Mouse (Mus musculus) cortical plate, adult 2 months (tissue): ENCODE measurements around the gene Tpo.

Experiments
- CTCF ChIP-seq: fragments of 200-500 bp; IDR thresholded peaks from 2 replicates; pipeline ENCODE4 v1.5.1; 2011; ENCODE audit warnings: mild to moderate bottlenecking, control low read depth, low read length; ENCODE audit not compliant: insufficient read depth; ENCODE audit errors: extremely low read depth
- POLR2A ChIP-seq: fragments of 200-500 bp; IDR thresholded peaks from 2 replicates; pipeline ENCODE4 v1.6.1; 2011; ENCODE audit warnings: mild to moderate bottlenecking, low read length, control low read depth; ENCODE audit not compliant: insufficient read depth; ENCODE audit errors: extremely low read depth

DNA sequence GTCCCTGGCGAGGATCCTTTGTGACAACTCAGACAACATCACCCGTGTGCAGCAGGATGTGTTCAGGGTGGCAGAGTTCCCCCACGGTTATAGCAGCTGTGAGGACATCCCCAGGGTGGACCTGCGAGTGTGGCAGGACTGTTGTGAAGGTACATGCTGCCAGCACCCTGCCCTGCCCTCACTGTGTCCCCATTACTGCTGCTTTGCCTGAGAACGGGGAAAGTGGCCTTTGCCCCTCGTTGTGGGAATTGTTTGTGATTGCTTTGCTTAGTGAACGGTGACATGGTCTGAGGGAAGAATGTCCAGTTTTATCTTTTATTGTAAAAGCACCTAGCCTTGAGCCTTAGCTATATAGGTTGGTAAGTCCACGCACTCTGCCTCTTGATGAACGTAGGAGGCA is 125.8 kb downstream of the Tpo start:
- TF ChIP-seq CTCF (no peak), POLR2A (no peak)
